Mouse (Mus musculus): Measurements from ENCODE around the gene Opn1sw. TPM values are rescaled to one million over a fixed set of nuclear protein-coding genes. Genes with fewer than 3 reads are reported as not detected.
A peak's percentile ranks its signal among the peaks of the same experiment; 100 is the strongest.

Gene Opn1sw
- polyA plus RNA-seq, 1 experiment from 2014 or later: 0.87 TPM

GRCm38 (mm10) chr6:29431473-29431872, 43.2 kb upstream of the Opn1sw start:
- H3K9me3 ChIP-seq (ENCODE audit: control insufficient read depth, low read length): no peaks in the 10 kb centered on the region
- no peak overlapping the region for H3K4me3 ChIP-seq (ENCODE audit: low read length)
- H3K27me3 ChIP-seq (ENCODE audit: control insufficient read depth, insufficient read depth, low read length): peaks cover 4% of the 10 kb centered on the region
- no peaks in the 10 kb centered on the region for H3K36me3 ChIP-seq (ENCODE audit: control insufficient read depth, insufficient read depth, low read length)
- WGBS: 31% methylated on average over 5 of the region's 5 CpGs
- H3K4me1 ChIP-seq (ENCODE audit: control insufficient read depth, insufficient read depth, low read length): peaks cover 28% of the 10 kb centered on the region
- no peak overlapping the region for H3K9ac ChIP-seq (ENCODE audit: low read depth, low read length)
- H3K4me2 ChIP-seq (replicated peaks; ENCODE audit: low read depth, low read length): no peak overlapping the region
- H3K27ac ChIP-seq (ENCODE audit: low read depth, low read length): no peak overlapping the region
- ATAC-seq (ENCODE audit: low FRiP score, low TSS enrichment): no peak

GRCm38 (mm10) chr6:29430681-29431420, 42.6 kb upstream of the Opn1sw start:
- Histone ChIP-seq H3K27me3 (ENCODE audit: control insufficient read depth, insufficient read depth, low read length) (peaks cover 4% of the 10 kb centered on the region), H3K27ac (ENCODE audit: low read depth, low read length) (no peak overlapping the region), H3K4me2 (replicated peaks; ENCODE audit: low read depth, low read length) (no peak overlapping the region), H3K4me3 (ENCODE audit: low read length) (no peak overlapping the region), H3K9ac (ENCODE audit: low read depth, low read length) (no peak overlapping the region), H3K9me3 (ENCODE audit: control insufficient read depth, low read length) (no peaks in the 10 kb centered on the region), H3K36me3 (ENCODE audit: control insufficient read depth, insufficient read depth, low read length) (no peaks in the 10 kb centered on the region), H3K4me1 (ENCODE audit: control insufficient read depth, insufficient read depth, low read length) (peaks cover 21% of the 10 kb centered on the region)
- ATAC-seq (ENCODE audit: low FRiP score, low TSS enrichment): no peak
- 40% methylated on average over 15 of the region's 15 CpGs for WGBS

GRCm38 (mm10) chr6:29428171-29428570, 39.9 kb upstream of the Opn1sw start:
- Histone ChIP-seq H3K27me3 (ENCODE audit: control insufficient read depth, insufficient read depth, low read length) (peaks cover 4% of the 10 kb centered on the region; the same call in 1 of the 2 replicates), H3K36me3 (ENCODE audit: control insufficient read depth, insufficient read depth, low read length) (no peaks in the 10 kb centered on the region), H3K9me3 (ENCODE audit: control insufficient read depth, low read length) (no peaks in the 10 kb centered on the region), H3K4me3 (ENCODE audit: low read length) (no peak overlapping the region), H3K4me1 (ENCODE audit: control insufficient read depth, insufficient read depth, low read length) (0 out of 2 replicates have a peak, but pooled peaks cover 3% of the 10 kb centered on the region), H3K9ac (ENCODE audit: low read depth, low read length) (no peak overlapping the region), H3K4me2 (replicated peaks; ENCODE audit: low read depth, low read length) (no peak overlapping the region), H3K27ac (ENCODE audit: low read depth, low read length) (no peak overlapping the region)
- no peak for ATAC-seq (ENCODE audit: low FRiP score, low TSS enrichment)
- WGBS: 65% methylated on average over 4 of the region's 4 CpGs

GRCm38 (mm10) chr6:29426331-29426730, 38.1 kb upstream of the Opn1sw start:
- Histone ChIP-seq H3K27me3 (ENCODE audit: control insufficient read depth, insufficient read depth, low read length) (no peaks in the 10 kb centered on the region), H3K4me3 (ENCODE audit: low read length) (no peak overlapping the region), H3K9ac (ENCODE audit: low read depth, low read length) (no peak overlapping the region), H3K4me2 (replicated peaks; ENCODE audit: low read depth, low read length) (no peak overlapping the region), H3K27ac (ENCODE audit: low read depth, low read length) (no peak overlapping the region), H3K4me1 (ENCODE audit: control insufficient read depth, insufficient read depth, low read length) (no peaks in the 10 kb centered on the region), H3K36me3 (ENCODE audit: control insufficient read depth, insufficient read depth, low read length) (no peaks in the 10 kb centered on the region), H3K9me3 (ENCODE audit: control insufficient read depth, low read length) (no peaks in the 10 kb centered on the region)
- no peak for ATAC-seq (ENCODE audit: low FRiP score, low TSS enrichment)
- 61% methylated on average over 6 of the region's 6 CpGs for WGBS

- H3K9ac ChIP-seq (ENCODE audit: low read depth, low read length): no peak overlapping the region
- no peaks in the 10 kb centered on the region for H3K36me3 ChIP-seq (ENCODE audit: control insufficient read depth, insufficient read depth, low read length)
- H3K27me3 ChIP-seq (ENCODE audit: control insufficient read depth, insufficient read depth, low read length): no peaks in the 10 kb centered on the region
- no peak overlapping the region for H3K4me3 ChIP-seq (ENCODE audit: low read length)
- ATAC-seq (ENCODE audit: low FRiP score, low TSS enrichment): no peak
- H3K27ac ChIP-seq (ENCODE audit: low read depth, low read length): no peak overlapping the region
- H3K4me2 ChIP-seq (replicated peaks; ENCODE audit: low read depth, low read length): no peak overlapping the region
- no peaks in the 10 kb centered on the region for H3K9me3 ChIP-seq (ENCODE audit: control insufficient read depth, low read length)
- no peaks in the 10 kb centered on the region for H3K4me1 ChIP-seq (ENCODE audit: control insufficient read depth, insufficient read depth, low read length)
- 90% methylated on average over 8 of the region's 8 CpGs for WGBS
These were observed 36.9 kb upstream of the Opn1sw start for GRCm38 (mm10) chr6:29425118-29425517.

GRCm38 (mm10) chr6:29420596-29420995, 32.3 kb upstream of the Opn1sw start:
- ATAC-seq (ENCODE audit: low FRiP score, low TSS enrichment): no peak
- Histone ChIP-seq H3K9me3 (ENCODE audit: control insufficient read depth, low read length) (no peaks in the 10 kb centered on the region), H3K4me1 (ENCODE audit: control insufficient read depth, insufficient read depth, low read length) (no peaks in the 10 kb centered on the region), H3K27me3 (ENCODE audit: control insufficient read depth, insufficient read depth, low read length) (no peaks in the 10 kb centered on the region), H3K27ac (ENCODE audit: low read depth, low read length) (no peak overlapping the region), H3K36me3 (ENCODE audit: control insufficient read depth, insufficient read depth, low read length) (peaks cover 2% of the 10 kb centered on the region; the same call in 1 of the 2 replicates), H3K4me2 (replicated peaks; ENCODE audit: low read depth, low read length) (no peak overlapping the region), H3K9ac (ENCODE audit: low read depth, low read length) (no peak overlapping the region), H3K4me3 (ENCODE audit: low read length) (no peak overlapping the region)
- 89% methylated on average over 2 of the region's 2 CpGs for WGBS

GRCm38 (mm10) chr6:29415446-29415845, 27.2 kb upstream of the Opn1sw start:
- H3K9ac ChIP-seq (ENCODE audit: low read depth, low read length): no peak overlapping the region
- no peak overlapping the region for H3K4me2 ChIP-seq (replicated peaks; ENCODE audit: low read depth, low read length)
- H3K4me3 ChIP-seq (ENCODE audit: low read length): no peak overlapping the region
- no peaks in the 10 kb centered on the region for H3K27me3 ChIP-seq (ENCODE audit: control insufficient read depth, insufficient read depth, low read length)
- ATAC-seq (ENCODE audit: low FRiP score, low TSS enrichment): no peak
- H3K9me3 ChIP-seq (ENCODE audit: control insufficient read depth, low read length): no peaks in the 10 kb centered on the region
- WGBS: 84% methylated on average over 9 of the region's 9 CpGs
- H3K36me3 ChIP-seq (ENCODE audit: control insufficient read depth, insufficient read depth, low read length): peaks cover 20% of the 10 kb centered on the region
- H3K27ac ChIP-seq (ENCODE audit: low read depth, low read length): no peak overlapping the region
- H3K4me1 ChIP-seq (ENCODE audit: control insufficient read depth, insufficient read depth, low read length): no peaks in the 10 kb centered on the region

GRCm38 (mm10) chr6:29406412-29406811, 18.1 kb upstream of the Opn1sw start:
- Histone ChIP-seq H3K4me3 (ENCODE audit: low read length) (no peak overlapping the region), H3K27ac (ENCODE audit: low read depth, low read length) (no peak overlapping the region), H3K9me3 (ENCODE audit: control insufficient read depth, low read length) (no peaks in the 10 kb centered on the region), H3K36me3 (ENCODE audit: control insufficient read depth, insufficient read depth, low read length) (peaks cover 14% of the 10 kb centered on the region), H3K27me3 (ENCODE audit: control insufficient read depth, insufficient read depth, low read length) (no peaks in the 10 kb centered on the region), H3K9ac (ENCODE audit: low read depth, low read length) (no peak overlapping the region), H3K4me2 (replicated peaks; ENCODE audit: low read depth, low read length) (no peak overlapping the region), H3K4me1 (ENCODE audit: control insufficient read depth, insufficient read depth, low read length) (0 out of 2 replicates have a peak, but pooled peaks cover 4% of the 10 kb centered on the region)
- ATAC-seq (ENCODE audit: low FRiP score, low TSS enrichment): no peak
- WGBS: 79% methylated on average over 6 of the region's 6 CpGs

- Histone ChIP-seq H3K27ac (ENCODE audit: low read depth, low read length) (no peak overlapping the region), H3K4me3 (ENCODE audit: low read length) (peak overlapping the region; percentile 21; the same call in 1 of the 2 replicates)
- 5% methylated on average over 34 of the region's 34 CpGs for WGBS
These were observed 14.6 kb upstream of the Opn1sw start for GRCm38 (mm10) chr6:29402693-29403342.

More at GRCm38 (mm10) chr6:29402693-29403342, 14.6 kb upstream of the Opn1sw start:
- Histone ChIP-seq H3K4me1 (ENCODE audit: control insufficient read depth, insufficient read depth, low read length) (0 out of 2 replicates have a peak, but pooled peaks cover 4% of the 10 kb centered on the region), H3K9ac (ENCODE audit: low read depth, low read length) (no peak overlapping the region), H3K4me2 (replicated peaks; ENCODE audit: low read depth, low read length) (peak overlapping the region; percentile 40), H3K36me3 (ENCODE audit: control insufficient read depth, insufficient read depth, low read length) (no peaks in the 10 kb centered on the region), H3K27me3 (ENCODE audit: control insufficient read depth, insufficient read depth, low read length) (no peaks in the 10 kb centered on the region), H3K9me3 (ENCODE audit: control insufficient read depth, low read length) (no peaks in the 10 kb centered on the region)
- ATAC-seq (ENCODE audit: low FRiP score, low TSS enrichment): peak; percentile 57
